Mouse (Mus musculus) lung, embryonic 15.5 days (tissue): ENCODE measurements around the gene Fam120b. TPM values are rescaled to one million over a fixed set of nuclear protein-coding genes. Genes with fewer than 3 reads are reported as not detected.

Experiments used
- ATAC-seq: fragments of 200-750 bp; cut with Nextera tagmentation; 2 replicates; pipeline ENCODE4 v1.8.0; 2017; ENCODE audit warnings: moderate number of reproducible peaks, borderline replicate concordance; ENCODE audit not compliant: low FRiP score, low TSS enrichment; ENCODE audit errors: extremely low read depth
- H3K27ac ChIP-seq: fragments of 300-500 bp; sonication (generic); 2 replicates; pipeline ENCODE4 v1.5.1; 2015; ENCODE audit warnings: moderate library complexity, mild to moderate bottlenecking, inconsistent platforms
- H3K27me3 ChIP-seq: fragments of 300-500 bp; sonication (generic); 2 replicates; pipeline ENCODE4 v1.6.1; 2015; ENCODE audit warnings: inconsistent platforms
- H3K36me3 ChIP-seq: fragments of 300-500 bp; sonication (generic); 2 replicates; pipeline ENCODE4 v1.6.1; 2015; ENCODE audit warnings: inconsistent platforms
- H3K4me1 ChIP-seq: fragments of 300-500 bp; sonication (generic); 2 replicates; pipeline ENCODE4 v1.6.1; 2015; ENCODE audit warnings: inconsistent platforms
- H3K4me2 ChIP-seq: fragments of 300-500 bp; sonication (generic); 2 replicates; pipeline ENCODE4 v1.6.1; 2015; ENCODE audit warnings: inconsistent platforms, mild to moderate bottlenecking, moderate library complexity
- H3K4me3 ChIP-seq: fragments of 300-500 bp; sonication (generic); 2 replicates; pipeline ENCODE4 v1.5.1; 2015; ENCODE audit warnings: mild to moderate bottlenecking, inconsistent platforms
- H3K9ac ChIP-seq: fragments of 300-500 bp; sonication (generic); 2 replicates; pipeline ENCODE4 v1.6.1; 2015; ENCODE audit warnings: inconsistent platforms
- H3K9me3 ChIP-seq: fragments of 300-500 bp; sonication (generic); 2 replicates; pipeline ENCODE4 v1.6.1; 2016; ENCODE audit warnings: inconsistent platforms
- WGBS: fragments of 180-500 bp; shearing (Covaris S2); methylation state at CpG from one replicate; pipeline ENCODE4 v1.1.7; 2015; 5-methylcytosine and 5-hydroxymethylcytosine counted together
- polyA plus RNA-seq: library from polyadenylated mRNA; unstranded; fragments of >200 nt; fragmentation: Nextera tagmentation; extraction: Ambion mirVana; gene quantifications from 2 replicates; pipeline ENCODE4 v1.2.1, GENCODE M21; 2015

Gene Fam120b
- polyA plus RNA-seq, 1 experiment from 2014 or later, result 26.8 TPM

DNA sequence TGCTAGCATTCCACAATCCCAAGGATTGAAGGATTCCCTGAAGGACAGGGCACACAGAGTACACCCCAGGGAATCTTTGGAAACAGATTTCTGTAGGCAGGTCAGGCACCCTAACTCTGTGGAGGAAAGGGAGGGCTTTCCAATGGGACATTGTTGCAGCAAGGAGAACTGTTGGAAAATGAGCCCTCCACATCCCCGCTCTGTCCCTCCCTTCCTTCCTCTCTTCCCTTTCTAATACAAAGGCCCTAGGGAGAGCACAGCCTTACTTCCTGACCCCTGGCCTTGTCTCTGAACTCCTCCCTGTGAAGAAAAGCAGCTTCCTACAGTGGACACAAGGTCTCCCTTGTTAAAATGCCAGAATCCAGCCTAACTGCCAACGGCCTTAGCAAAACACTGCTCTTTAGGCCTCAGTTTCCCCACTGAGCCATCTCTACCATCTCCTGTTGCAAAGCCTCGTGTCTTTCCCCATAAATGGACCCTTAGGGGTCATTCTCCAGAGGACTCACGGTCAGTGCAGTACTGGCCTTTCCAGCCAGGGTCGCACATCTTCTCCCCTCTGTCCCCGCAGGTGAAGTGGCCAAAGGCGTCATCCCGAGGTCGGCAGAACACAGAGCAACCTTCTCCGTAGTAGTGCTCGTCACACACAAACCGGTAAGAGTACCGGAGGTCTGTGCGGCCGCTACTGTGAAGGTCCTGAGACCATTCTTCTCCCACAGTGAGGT is 22.9 kb upstream of the Fam120b start:
- Histone ChIP-seq H3K4me2 (peak overlapping the region; percentile 100), H3K4me3 (peak overlapping the region; percentile 55), H3K9me3 (no peaks in the 10 kb centered on the region), H3K36me3 (no peaks in the 10 kb centered on the region), H3K27ac (peak overlapping the region; percentile 32), H3K4me1 (peaks cover 31% of the 10 kb centered on the region), H3K9ac (no peak overlapping the region), H3K27me3 (peaks cover 47% of the 10 kb centered on the region)
- WGBS, result 65% methylated on average over 15 of the region's 15 CpGs
- ATAC-seq, result no peak

- Histone ChIP-seq H3K9ac (peak overlapping the region; percentile 53), H3K36me3 (no peaks in the 10 kb centered on the region), H3K27me3 (peaks cover 62% of the 10 kb centered on the region), H3K4me3 (peak overlapping the region; percentile 55), H3K4me1 (peaks cover 31% of the 10 kb centered on the region), H3K9me3 (no peaks in the 10 kb centered on the region), H3K4me2 (peak overlapping the region; percentile 100), H3K27ac (no peak overlapping the region)
- no peak for ATAC-seq
- 2% methylated on average over 49 of the region's 50 CpGs for WGBS
Observed at GRCm38 (mm10) chr17:15374321-15375141, 21.5 kb upstream of the Fam120b start.

DNA sequence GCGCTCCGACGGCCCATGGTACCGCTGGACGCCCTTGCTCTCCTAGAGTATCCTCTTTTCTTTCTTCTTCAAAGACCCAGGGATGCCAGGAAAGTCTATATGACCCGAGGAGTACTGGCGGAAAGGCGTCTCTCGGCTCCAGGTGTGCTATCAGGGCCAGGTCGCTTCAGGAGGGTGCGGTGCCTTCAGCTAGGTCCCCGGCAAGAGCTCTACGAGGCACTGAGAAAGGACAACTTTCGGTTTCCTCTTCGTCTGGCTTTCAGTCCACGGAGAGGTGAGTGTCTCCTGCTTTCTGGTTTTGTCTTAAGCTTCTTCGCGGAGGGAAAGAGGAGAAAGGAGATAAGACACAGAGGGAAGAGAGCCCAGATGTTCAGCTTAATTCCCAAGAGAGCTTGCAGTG is 20.8 kb upstream of the Fam120b start:
- H3K27me3 ChIP-seq, result peaks cover 68% of the 10 kb centered on the region
- H3K36me3 ChIP-seq, result no peaks in the 10 kb centered on the region
- H3K4me2 ChIP-seq, result peak overlapping the region; percentile 100
- H3K27ac ChIP-seq, result no peak overlapping the region
- ATAC-seq, result no peak
- WGBS, result 0% methylated on average over 18 of the region's 18 CpGs
- peak overlapping the region; percentile 53 for H3K9ac ChIP-seq
- H3K4me3 ChIP-seq, result peak overlapping the region; percentile 55
- peaks cover 34% of the 10 kb centered on the region for H3K4me1 ChIP-seq
- no peaks in the 10 kb centered on the region for H3K9me3 ChIP-seq

DNA sequence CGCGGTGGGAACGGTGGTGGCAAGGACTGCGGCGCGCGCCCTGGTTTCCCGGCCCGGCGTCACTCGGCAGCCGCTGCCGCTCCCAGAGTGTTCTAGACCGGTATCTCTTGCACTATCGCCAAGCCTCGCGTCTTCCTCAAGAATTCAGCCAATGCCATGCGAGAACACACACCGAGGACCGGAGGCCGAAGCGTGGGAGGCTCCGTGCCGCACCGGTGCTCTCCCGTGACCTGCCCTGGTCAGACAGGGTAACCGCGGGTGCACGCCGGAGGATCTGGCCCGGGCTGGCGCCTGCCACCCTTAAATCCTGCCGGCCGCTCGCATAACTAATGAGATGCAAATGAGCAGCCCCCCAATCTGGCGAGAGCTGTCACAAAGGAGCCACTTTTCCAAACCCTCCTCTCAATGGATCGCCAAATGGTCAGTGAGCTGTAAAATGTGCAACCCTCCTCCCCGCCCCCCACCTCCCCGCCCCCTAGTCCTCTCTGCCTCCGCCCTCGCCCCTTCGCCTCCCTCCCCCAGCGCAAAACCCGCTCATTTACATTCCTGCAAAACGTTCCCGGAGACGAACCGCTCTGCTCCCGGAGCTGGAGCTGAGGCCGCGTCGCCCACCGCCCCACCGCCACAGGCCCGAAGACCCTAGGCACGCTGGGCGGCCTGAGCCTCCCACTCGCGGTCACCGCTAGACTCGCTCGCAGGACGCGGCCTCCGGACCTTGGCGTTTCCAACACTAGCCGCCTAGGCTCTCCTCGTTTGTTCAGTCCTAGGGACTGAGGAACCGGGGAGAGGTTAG is 20.1 kb upstream of the Fam120b start:
- H3K27me3 ChIP-seq, result peaks cover 75% of the 10 kb centered on the region
- WGBS, result under 1% methylated on average over 69 of the region's 69 CpGs
- H3K4me2 ChIP-seq, result peak overlapping the region; percentile 100

DNA sequence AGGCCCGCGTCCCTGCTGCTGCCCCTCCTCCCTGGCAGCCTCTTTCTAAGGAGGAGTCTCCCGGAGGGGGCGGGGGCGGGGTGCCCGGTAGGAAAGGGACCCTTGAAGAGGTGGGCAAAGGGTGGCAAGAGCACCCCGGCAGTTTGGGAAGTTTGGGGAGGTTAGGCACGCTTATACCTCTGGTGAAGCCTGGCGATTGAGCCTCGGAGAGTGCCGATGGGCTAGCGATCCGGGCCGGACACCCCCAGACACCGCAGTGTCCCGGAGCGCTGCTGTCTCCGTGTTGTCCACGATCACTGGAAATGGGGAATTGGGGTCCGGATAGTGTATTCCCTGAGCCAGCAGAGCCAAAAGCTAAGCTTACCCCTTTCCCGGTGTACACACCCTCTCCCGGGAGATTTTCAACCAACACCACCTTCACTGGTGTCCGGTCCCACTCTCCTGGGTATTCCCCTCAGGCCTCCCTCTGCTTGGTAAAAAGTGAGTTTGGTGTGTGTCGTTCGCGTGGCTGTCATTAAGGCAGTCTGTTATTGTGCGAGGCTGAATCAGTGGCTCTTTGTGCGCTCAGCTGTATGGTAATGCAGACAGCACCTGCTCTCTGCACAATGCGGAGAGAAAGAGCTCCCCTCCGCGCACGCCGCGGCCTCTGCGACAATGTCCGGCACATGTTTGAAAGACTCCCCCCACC is 19.4 kb upstream of the Fam120b start, which contains the start of gene Dll1:
Gene Dll1, minus strand, starts transcription at position 379 of the 688 bp plus-strand sequence.
- Histone ChIP-seq H3K4me1 (peaks cover 44% of the 10 kb centered on the region), H3K27ac (peak within 1 kb of the TSS; percentile 52; the same call in 1 of the 2 replicates), H3K9me3 (no peaks in the 10 kb centered on the region), H3K4me2 (peak within 1 kb of the TSS; percentile 100), H3K27me3 (peaks cover 83% of the 10 kb centered on the region), H3K4me3 (peak within 1 kb of the TSS; percentile 55), H3K36me3 (no peaks in the 10 kb centered on the region), H3K9ac (peak within 1 kb of the TSS; percentile 53)
- no peak; the same call in 1 of the 2 replicates for ATAC-seq
- 1% methylated on average over 36 of the region's 36 CpGs for WGBS

More for the DNA sequence above, 20.1 kb upstream of the Fam120b start:
- Histone ChIP-seq H3K9me3 (no peaks in the 10 kb centered on the region), H3K9ac (peak overlapping the region; percentile 53), H3K4me1 (peaks cover 41% of the 10 kb centered on the region), H3K4me3 (peak overlapping the region; percentile 55), H3K36me3 (no peaks in the 10 kb centered on the region), H3K27ac (peak overlapping the region; percentile 52; the same call in 1 of the 2 replicates)
- peak; percentile 32; the same call in 1 of the 2 replicates for ATAC-seq

DNA sequence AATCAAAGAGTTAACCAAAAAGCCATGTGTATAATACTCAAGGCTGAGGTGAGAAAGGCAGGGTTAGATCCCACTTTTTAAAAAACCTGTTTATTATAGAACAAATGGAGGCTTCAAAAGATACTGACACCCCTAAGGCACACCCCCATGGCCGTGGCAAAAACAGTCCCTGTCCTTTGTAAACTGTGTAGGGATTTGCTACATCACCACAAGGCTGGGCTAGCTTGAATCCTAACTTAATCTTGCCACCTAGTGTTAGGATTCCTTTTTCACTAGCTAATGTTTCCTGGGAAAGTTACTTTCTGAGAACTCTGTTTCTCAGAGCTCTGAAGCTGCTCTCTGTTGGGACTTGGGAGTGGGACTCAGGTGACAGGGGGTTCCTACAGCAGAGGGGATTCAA is 18.1 kb upstream of the Fam120b start:
- Histone ChIP-seq H3K9me3 (no peaks in the 10 kb centered on the region), H3K4me2 (no peak overlapping the region), H3K27me3 (peaks cover 94% of the 10 kb centered on the region), H3K36me3 (no peaks in the 10 kb centered on the region), H3K9ac (no peak overlapping the region), H3K4me3 (no peak overlapping the region), H3K4me1 (peaks cover 34% of the 10 kb centered on the region), H3K27ac (no peak overlapping the region)
- no peak for ATAC-seq
- 3% methylated on average over 1 of the region's 1 CpGs for whole genome bisulfite sequencing

DNA sequence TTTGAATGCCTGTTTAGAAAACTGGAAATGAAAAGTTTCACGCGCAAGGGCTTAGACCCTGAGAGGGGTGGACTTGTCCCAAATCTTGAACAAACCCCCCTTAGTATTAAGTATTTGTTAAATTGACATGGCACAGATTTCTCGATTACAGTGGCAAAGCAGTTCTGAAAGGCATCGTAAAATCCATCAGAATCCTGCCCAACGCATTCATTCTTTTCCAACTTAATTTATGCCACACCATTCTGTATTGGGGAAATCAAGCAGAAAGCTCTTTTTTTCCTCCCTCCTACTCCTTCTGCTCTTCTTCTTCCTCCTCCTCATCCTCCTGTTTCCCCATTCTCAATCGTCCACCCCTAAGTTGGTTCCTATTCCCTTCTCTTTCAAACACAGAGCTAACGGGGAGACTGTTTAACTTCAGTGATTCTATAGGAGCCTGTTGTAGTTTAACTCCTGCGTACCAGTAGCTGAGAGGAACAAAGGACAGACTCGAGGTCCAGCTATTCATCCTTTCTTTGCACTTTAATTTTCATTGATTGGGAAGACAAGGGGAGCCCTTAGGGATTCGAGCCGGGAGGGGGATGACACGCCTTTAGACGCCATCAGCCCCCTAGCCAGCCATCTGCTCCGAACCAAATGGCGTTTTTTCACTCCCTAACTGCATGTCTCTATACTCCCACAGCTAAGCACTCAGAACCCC is 17.4 kb upstream of the Fam120b start:
- Histone ChIP-seq H3K27me3 (peaks cover 94% of the 10 kb centered on the region), H3K9me3 (no peaks in the 10 kb centered on the region), H3K36me3 (no peaks in the 10 kb centered on the region), H3K27ac (no peak overlapping the region), H3K4me1 (peaks cover 34% of the 10 kb centered on the region), H3K4me3 (no peak overlapping the region), H3K4me2 (no peak overlapping the region), H3K9ac (no peak overlapping the region)
- 17% methylated on average over 15 of the region's 15 CpGs for WGBS
- no peak for ATAC-seq

DNA sequence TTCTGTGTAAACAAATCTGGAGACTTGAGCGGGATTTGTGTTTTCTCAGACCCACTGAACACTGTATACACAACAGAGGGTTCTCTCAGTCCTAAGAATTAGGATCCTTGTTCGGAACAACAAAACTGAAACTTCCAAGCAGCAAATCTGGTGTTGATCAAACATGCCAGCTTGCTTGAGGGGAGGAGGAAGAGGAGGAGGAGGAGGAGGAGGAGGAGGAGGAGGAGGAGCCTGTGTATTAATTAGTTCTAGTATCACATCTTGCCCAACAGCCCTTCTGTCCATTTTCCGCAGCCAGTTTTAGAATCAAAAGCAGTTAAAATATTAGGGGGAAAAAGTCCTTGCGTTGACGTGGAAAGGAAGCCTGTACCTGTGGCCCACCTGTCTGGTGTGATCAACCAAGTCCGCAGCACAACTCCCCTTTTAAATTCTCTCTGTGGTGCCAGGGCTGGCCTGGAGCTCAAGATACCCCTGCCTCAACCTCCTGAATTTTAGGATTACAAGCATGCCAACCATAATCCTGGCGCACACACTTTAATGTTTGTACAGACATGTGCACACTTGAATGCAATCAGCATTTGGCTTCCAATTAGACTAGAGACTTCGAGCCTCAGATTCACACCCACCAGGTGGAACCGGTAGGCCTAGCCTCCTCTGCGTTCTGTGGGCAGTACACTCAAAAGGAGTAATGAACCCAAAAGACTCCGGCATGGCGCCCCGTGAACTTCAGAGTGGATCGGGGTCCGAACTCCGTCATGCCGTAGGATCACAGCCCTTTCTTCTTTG is 16.1 kb upstream of the Fam120b start:
- Histone ChIP-seq H3K4me1 (peaks cover 27% of the 10 kb centered on the region), H3K27ac (no peak overlapping the region), H3K4me3 (peak overlapping the region; percentile 44), H3K4me2 (peak overlapping the region; percentile 88), H3K9ac (no peak overlapping the region), H3K9me3 (no peaks in the 10 kb centered on the region), H3K36me3 (no peaks in the 10 kb centered on the region), H3K27me3 (peaks cover 82% of the 10 kb centered on the region)
- no peak for ATAC-seq
- 11% methylated on average over 17 of the region's 17 CpGs for WGBS

GRCm38 (mm10) chr17:15380641-15381051 is 15.4 kb upstream of the Fam120b start:
- Histone ChIP-seq H3K36me3 (no peaks in the 10 kb centered on the region), H3K4me3 (peak overlapping the region; percentile 44), H3K4me1 (peaks cover 23% of the 10 kb centered on the region), H3K9ac (no peak overlapping the region), H3K27ac (no peak overlapping the region), H3K9me3 (no peaks in the 10 kb centered on the region), H3K27me3 (peaks cover 75% of the 10 kb centered on the region), H3K4me2 (peak overlapping the region; percentile 88)
- WGBS, result 0% methylated on average over 27 of the region's 27 CpGs
- ATAC-seq, result 0 out of 2 replicates have a peak, but pooled peaks have one; percentile 25
